In genomic region chr11:90686287-90687025, GRCm38 (mm10) we compare ENCODE assay signal across 7 mouse cellular contexts. TPM values are rescaled to one million over a fixed set of nuclear protein-coding genes. Genes with fewer than 3 reads are reported as not detected.
DNase-seq lines count a peak whose midpoint lies in the region; ATAC-seq and TF ChIP-seq lines count a peak whose summit lies in the region.

No protein-coding gene starts in this region.

- peak; percentile 2 for ATAC-seq in Patski
- no peak for ATAC-seq in heart, embryonic 16.5 days (replicated peaks; ENCODE audit: extremely low read depth, insufficient read depth, low FRiP score)
- peak; percentile 70 for ATAC-seq in liver, embryonic 15.5 days (ENCODE audit: insufficient read depth)

- POLR2A ChIA-PET in Patski (lab: Charles Lee) = no interaction called here

- DNase-seq in ES-CJ7 (ENCODE audit: low read depth, low spot score) (peak; percentile 10), Patski (ENCODE audit: low read depth, low spot score) (no peak)
- no peak for DNase-seq in layer of hippocampus, adult 9-11 months
- DNase-seq in right cerebral cortex, postnatal 14 days = no peak

- H3K4me1 ChIP-seq in heart, embryonic 16.5 days (ENCODE audit: control insufficient read depth, insufficient read depth, low read length) = peaks cover 10% of the 10 kb centered on the region
- peaks cover 46% of the 10 kb centered on the region for H3K4me1 ChIP-seq in liver, embryonic 15.5 days (replicated peaks)
- peaks cover 5% of the 10 kb centered on the region; the same call in 1 of the 2 replicates for H3K4me1 ChIP-seq in small intestine, adult 2 months (ENCODE audit: control insufficient read depth, insufficient read depth, insufficient read length, low read length)

- H3K27me3 ChIP-seq in Patski = no peaks in the 10 kb centered on the region
- H3K27me3 ChIP-seq in heart, embryonic 16.5 days (ENCODE audit: control insufficient read depth, insufficient read depth, low read length) = no peaks in the 10 kb centered on the region
- no peaks in the 10 kb centered on the region for H3K27me3 ChIP-seq in liver, embryonic 15.5 days
- no peaks in the 10 kb centered on the region for H3K27me3 ChIP-seq in small intestine, adult 2 months (ENCODE audit: control insufficient read depth, insufficient read depth, low read length)

- WGBS in heart, embryonic 16.5 days = 72% methylated on average over 13 of the region's 13 CpGs
- 59% methylated on average over 13 of the region's 13 CpGs for WGBS in liver, embryonic 15.5 days (ENCODE audit: insufficient replicate concordance)
- WGBS in small intestine, adult 2 months = 39% methylated on average over 13 of the region's 13 CpGs

- no peaks in the 10 kb centered on the region for H3K9me3 ChIP-seq in heart, embryonic 16.5 days (replicated peaks; ENCODE audit: control insufficient read depth, low read length)
- H3K9me3 ChIP-seq in liver, embryonic 15.5 days (replicated peaks) = no peaks in the 10 kb centered on the region

- peak overlapping the region; percentile 72 for H3K4me3 ChIP-seq in heart, embryonic 16.5 days (ENCODE audit: low read length)
- peak overlapping the region; percentile 84 for H3K4me3 ChIP-seq in liver, embryonic 15.5 days (replicated peaks)
- H3K4me3 ChIP-seq in small intestine, adult 2 months (ENCODE audit: low read depth, low read length) = peak overlapping the region; percentile 85

- no peak overlapping the region for H3K27ac ChIP-seq in heart, embryonic 16.5 days (ENCODE audit: low read length)
- H3K27ac ChIP-seq in liver, embryonic 15.5 days (replicated peaks) = peak overlapping the region; percentile 81
- peak overlapping the region; percentile 26; the same call in 1 of the 2 replicates for H3K27ac ChIP-seq in small intestine, adult 2 months (ENCODE audit: insufficient read depth, low read depth, low read length)

- peak overlapping the region; percentile 97 for H3K4me2 ChIP-seq in heart, embryonic 16.5 days (ENCODE audit: low read depth, low read length)
- H3K4me2 ChIP-seq in liver, embryonic 15.5 days = peak overlapping the region; percentile 94

- CTCF ChIA-PET in Patski (lab: Charles Lee) = interaction anchor here (2.0 kb wide), 1 partner anchor 11 kb away, joined by 8 read pairs; no protein-coding TSS in a partner anchor

- in situ Hi-C loops in Patski (cut with MboI; ENCODE audit: low pct_unique_long_range_greater_than_20kb) = no loop called here

- peak overlapping the region; percentile 78 for H3K9ac ChIP-seq in heart, embryonic 16.5 days (ENCODE audit: low read length)
- H3K9ac ChIP-seq in liver, embryonic 15.5 days = peak overlapping the region; percentile 81

- TF ChIP-seq CTCF in Patski (IDR thresholded peaks at IDR 0.05) = no peak
- TF ChIP-seq CTCF in small intestine, adult 2 months (IDR thresholded peaks at IDR 0.05; ENCODE audit: extremely low read depth, insufficient read length, insufficient replicate concordance, low read depth, low read length) = peak; percentile 28; the same call in 1 of the 2 replicates

- no peak for TF ChIP-seq POLR2A in small intestine, adult 2 months (IDR thresholded peaks at IDR 0.05; ENCODE audit: low read depth, low read length)

- peaks cover 9% of the 10 kb centered on the region; the same call in 1 of the 2 replicates for H3K36me3 ChIP-seq in heart, embryonic 16.5 days (ENCODE audit: control insufficient read depth, insufficient read depth)
- peaks cover 31% of the 10 kb centered on the region for H3K36me3 ChIP-seq in liver, embryonic 15.5 days (replicated peaks)
- peaks cover 17% of the 10 kb centered on the region for H3K36me3 ChIP-seq in small intestine, adult 2 months (ENCODE audit: control insufficient read depth, insufficient read depth, low read length)

RNA-seq across cellular contexts. Expression of gene Tom1l1, which starts 1.7 kb away (rescaled TPM):
- 36.7 TPM for polyA plus RNA-seq in Patski (2021)
- polyA plus RNA-seq in heart, embryonic 16.5 days (2015; fragmentation: Nextera tagmentation; extraction: Ambion mirVana) = 28.7 and 31.2 TPM in 2 replicates
- 50.5 and 53.4 TPM in 2 replicates for polyA plus RNA-seq in liver, embryonic 15.5 days (2015; fragmentation: Nextera tagmentation; extraction: Ambion mirVana)
- polyA plus RNA-seq in small intestine, adult 2 months (2012; rRNA removed) = 5.4 and 9.7 TPM in 2 replicates

RNA-seq across cellular contexts. Expression of gene Cox11, which starts 48.5 kb away (rescaled TPM):
- polyA plus RNA-seq in Patski (2021) = 22.4 TPM
- polyA plus RNA-seq in heart, embryonic 16.5 days (2015; fragmentation: Nextera tagmentation; extraction: Ambion mirVana) = 40.4 and 41.0 TPM in 2 replicates
- 24.2 and 26.0 TPM in 2 replicates for polyA plus RNA-seq in liver, embryonic 15.5 days (2015; fragmentation: Nextera tagmentation; extraction: Ambion mirVana)
- polyA plus RNA-seq in small intestine, adult 2 months (2012; rRNA removed) = 20.4 and 30.2 TPM in 2 replicates

RNA-seq across cellular contexts. Expression of gene Stxbp4, which starts 48.6 kb away (rescaled TPM):
- polyA plus RNA-seq in Patski (2021) = 21.3 TPM
- polyA plus RNA-seq in heart, embryonic 16.5 days (2015; fragmentation: Nextera tagmentation; extraction: Ambion mirVana) = 11.6 and 12.1 TPM in 2 replicates
- polyA plus RNA-seq in liver, embryonic 15.5 days (2015; fragmentation: Nextera tagmentation; extraction: Ambion mirVana) = 6.4 and 6.7 TPM in 2 replicates
- 0.27 and 0.44 TPM in 2 replicates for polyA plus RNA-seq in small intestine, adult 2 months (2012; rRNA removed)
